Mouse (Mus musculus) kidney, postnatal 10 days (tissue): ENCODE measurements at regions not wholly inside any gene's neighbourhood (a gene's known extent, or its start where the extent isn't known, plus 50 kb on each side); places are given as distances from the start of the nearest gene placed in this dataset.
"Not testable (repeated sequence)": the region's sequence is repeated elsewhere in the genome, so short reads cannot be mapped to it uniquely, and the experiment has no call there.

Experiments
- DNase-seq: peaks from one replicate; pipeline ENCODE4 v3.0.0; 2021; ENCODE audit warnings: mixed read lengths

DNA sequence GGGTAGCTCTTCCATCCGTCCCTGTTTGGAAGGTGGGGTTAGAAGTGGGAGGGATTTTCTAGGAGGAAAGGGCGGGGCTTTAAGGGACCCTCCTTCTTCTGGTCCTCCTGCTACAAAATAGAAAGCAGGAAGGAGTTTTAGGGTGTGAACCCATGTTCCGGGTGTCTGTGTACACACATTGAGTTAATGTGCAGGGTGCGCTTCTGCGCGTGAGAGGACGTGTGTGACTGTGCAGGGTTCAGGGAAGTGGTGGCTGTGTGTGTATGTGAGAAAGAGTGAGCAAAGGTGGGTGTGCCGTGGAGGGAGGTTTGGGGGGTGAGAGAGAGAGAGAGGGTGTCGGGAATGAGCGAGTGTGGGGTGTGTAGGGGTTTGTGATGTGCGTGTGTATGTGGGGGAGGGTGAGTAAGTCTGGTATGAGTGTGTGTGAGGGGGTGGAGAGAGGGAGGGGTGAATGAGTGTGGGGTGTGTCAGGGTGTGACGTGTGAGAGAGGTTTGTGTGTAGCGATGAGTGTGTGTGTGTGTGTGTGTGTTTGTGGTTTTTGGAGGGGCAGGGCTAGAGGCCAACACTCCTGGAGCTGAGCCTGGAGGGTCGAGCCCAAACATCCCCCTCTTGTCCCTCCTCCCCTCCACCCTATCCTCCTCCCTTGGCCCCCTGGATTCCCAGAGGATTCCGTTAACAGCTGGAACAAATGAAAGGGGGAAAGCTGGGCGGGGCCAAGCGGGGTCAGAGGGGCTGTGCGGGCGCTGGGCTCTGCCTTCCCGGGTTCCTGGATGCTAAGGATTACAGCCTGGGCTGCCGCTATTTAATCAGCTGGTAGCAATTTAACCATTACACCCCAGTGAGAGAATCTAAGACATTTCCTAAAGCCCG lies 95.3 kb upstream of the Med13l start:
- peak; percentile 82 for DNase-seq

GRCm38 (mm10) chr5:118465991-118466750 lies 94.3 kb upstream of the Med13l start:
- peak; percentile 21 for DNase-seq

DNA sequence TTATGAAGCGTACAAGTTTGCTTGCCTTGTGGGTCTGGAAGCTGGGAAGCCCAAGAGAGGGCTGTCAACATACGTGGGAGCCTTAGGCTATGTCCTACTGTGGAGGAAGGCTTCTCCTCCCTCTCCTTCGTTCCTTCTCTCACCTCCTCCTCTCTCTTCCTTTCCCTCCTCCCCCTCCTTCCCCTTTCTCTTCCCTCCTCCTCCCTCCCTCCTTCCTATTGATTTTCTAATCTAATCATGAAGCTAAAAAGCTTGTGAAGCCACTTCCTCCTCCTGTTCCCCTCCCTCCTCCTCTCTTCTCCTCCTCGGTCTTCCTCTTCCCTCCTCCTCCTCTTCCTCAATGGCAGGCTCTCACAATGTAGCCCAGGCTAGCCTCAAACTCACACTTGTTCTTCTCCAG lies 91.7 kb upstream of the Med13l start:
- no peak for DNase-seq

DNA sequence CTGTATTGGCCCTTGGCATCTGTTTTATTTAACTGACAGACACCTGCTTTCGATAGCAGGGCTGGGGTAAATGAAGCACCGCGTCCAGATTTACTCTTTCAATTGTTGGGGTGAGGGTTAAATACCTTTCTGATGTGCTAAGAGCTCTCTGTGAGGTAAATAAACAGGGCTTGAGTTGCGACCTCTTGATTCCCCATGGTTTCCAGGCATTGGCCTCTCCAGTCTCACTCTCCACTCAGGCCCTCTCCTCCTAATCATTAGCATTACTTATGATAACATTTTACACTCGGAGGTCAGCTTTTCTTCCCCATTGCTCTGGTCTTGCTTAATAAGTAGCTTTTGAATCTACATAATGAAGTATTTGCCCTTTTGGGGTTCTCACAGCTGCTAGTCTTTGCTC lies 88.9 kb upstream of the Med13l start:
- no peak for DNase-seq

DNA sequence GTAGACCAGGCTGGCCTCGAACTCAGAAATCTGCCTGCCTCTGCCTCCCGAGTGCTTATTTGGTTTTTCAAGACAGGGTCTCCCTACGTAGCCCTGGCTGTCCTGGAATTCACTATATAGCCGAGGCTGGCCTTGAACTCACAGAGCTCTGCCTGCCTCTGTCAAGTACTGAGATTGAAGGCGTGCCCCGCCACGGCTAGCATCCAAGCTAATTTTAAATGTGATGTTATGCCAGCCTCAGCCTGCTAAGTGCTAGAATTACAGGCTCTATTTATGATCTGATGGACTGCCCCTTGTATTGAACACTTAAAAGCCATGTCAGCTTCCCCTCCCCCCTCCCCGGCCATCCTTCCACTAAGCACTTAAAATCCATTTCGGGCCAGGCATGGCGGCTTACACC lies 88.2 kb upstream of the Med13l start:
- DNase-seq = no peak

GRCm38 (mm10) chr5:118473128-118473730 lies 87.2 kb upstream of the Med13l start:
- DNase-seq = peak; percentile 13

GRCm38 (mm10) chr5:118476597-118476996 lies 83.9 kb upstream of the Med13l start:
- DNase-seq = peak; percentile 16

- no peak for DNase-seq
Measured at GRCm38 (mm10) chr5:118477131-118478119, 83.1 kb upstream of the Med13l start.

- DNase-seq = peak; percentile 85
Measured at GRCm38 (mm10) chr5:118478120-118478768, 82.2 kb upstream of the Med13l start.

DNA sequence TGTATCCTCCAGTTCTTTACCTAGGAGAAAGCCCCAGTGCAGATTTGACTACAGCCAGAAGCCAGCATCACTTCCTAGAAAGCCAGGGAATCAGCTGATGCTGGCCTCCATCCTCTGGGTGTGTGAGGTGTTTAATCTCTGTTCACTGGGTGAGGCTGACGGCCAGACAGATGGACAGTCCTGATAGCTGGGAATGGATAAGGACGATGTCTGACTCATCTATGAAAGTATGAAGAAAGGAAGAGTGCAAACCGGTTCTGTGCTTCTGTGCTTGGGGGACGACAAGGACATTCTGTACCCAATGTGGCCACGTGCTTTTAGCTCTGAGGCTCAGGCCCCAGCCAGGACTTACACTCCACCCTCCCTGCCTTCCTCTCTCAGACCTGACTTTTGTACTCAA lies 80.5 kb upstream of the Med13l start:
- DNase-seq = no peak

- no peak for DNase-seq
Measured at GRCm38 (mm10) chr5:118480965-118481793, 79.3 kb upstream of the Med13l start.

DNA sequence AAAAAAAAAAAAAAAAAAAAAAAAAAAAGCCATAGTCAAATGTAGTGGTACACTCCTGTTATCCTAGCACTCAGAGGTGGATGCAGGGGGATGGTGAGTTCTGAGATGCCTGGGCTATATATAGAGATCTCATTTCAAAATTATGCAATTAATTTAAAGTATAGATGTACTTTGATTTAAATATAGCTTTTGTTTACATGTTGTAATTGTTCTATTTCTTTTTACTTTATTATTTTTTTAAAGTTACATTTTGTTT lies 78.8 kb upstream of the Med13l start:
- DNase-seq = no peak

GRCm38 (mm10) chr5:118482598-118482997 lies 77.9 kb upstream of the Med13l start:
- DNase-seq = no peak

DNA sequence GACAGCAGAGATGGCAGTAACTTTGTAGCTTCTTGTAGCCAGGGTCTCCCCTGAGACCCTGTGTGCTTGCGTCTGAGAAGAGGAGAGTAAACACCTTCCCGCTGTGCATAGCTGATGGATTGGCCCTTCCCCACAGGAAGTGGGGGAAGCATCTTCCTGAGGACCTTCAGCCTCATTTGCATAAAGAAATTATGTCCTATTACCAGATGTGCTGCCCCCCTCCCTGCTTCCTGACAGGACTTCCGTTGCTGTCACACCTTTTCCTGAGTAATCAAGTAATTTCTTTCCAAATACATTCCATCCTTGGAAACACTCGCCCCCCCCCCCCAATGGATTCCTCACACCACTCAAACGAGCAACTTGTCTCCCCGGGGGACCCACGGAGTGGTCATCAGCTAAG lies 77.5 kb upstream of the Med13l start:
- DNase-seq = peak; percentile 55

GRCm38 (mm10) chr5:118483532-118483931 lies 76.9 kb upstream of the Med13l start:
- DNase-seq = peak; percentile 13

GRCm38 (mm10) chr5:118485191-118485590 lies 75.3 kb upstream of the Med13l start:
- DNase-seq = no peak

DNA sequence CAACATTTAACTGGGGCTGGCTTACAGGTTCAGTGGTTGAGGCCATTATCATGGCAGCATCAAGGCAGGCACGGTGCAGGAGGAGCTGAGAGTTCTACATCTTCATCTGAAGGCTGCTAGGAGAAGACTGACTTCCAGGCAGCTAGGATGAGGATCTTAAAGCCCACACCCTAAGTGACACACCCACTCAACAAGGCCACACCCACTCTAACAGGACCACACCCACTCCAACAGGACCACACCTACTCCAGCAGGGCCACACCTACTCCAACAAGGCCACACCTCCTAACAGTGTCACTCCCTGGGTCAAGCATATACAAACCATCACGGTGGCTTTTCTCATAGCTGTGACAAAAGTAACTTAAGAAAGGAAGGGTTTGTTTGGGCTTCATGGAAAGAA lies 68.0 kb upstream of the Med13l start:
- not testable (repeated sequence) for DNase-seq

DNA sequence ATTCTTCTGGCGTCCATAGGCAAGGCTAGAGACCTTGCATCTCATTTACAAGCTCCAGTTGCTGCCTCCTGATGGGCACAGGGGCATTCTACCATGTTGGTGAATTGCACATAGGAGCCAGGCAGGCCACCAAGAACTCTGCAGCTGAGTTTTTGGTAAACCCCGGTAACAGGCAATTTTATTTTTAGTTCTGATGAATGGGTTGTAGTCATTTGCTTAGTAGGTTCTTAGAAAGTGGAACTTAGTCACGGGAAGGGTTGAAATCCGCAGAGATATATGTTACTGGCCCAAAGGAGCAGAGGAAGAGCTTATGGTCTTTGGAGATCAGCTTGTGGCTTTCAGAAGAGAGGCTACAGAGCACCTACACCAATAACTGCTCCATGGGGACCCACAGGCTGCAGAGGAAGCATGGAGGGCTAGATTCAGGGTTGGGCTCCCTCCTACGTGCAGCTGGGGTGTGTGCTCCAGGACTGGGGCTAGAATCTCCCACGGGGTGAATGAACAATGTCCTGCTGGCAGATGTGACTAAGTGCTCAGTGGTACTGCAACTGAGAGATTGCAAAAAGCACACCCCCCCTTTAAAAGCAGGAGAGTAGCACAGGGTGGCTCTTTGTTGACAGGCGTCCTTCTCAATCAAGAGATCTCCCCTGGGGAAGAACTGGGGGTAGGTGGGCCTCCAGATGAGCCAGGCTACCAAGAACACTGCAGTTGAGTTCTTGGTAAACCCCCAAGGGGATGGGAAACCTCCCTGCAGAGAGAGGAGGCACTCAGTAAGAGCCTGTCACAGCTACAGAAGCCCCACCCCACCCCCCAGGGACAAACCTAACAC lies 65.6 kb upstream of the Med13l start:
- no peak for DNase-seq

DNA sequence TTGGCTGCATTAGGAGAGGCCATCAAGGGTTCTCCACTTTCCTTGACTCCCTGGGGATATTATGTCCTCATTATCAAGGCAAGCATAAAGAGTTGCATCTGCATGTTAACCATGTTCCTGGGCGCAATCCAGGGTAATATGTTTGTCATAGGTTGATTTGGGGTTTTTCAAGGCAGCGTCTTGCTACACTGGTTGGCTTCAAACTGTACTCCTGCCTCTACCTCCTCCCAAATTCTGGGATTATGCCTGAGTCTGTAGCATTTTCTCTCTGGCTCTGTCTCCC lies 65.1 kb upstream of the Med13l start:
- no peak for DNase-seq

DNA sequence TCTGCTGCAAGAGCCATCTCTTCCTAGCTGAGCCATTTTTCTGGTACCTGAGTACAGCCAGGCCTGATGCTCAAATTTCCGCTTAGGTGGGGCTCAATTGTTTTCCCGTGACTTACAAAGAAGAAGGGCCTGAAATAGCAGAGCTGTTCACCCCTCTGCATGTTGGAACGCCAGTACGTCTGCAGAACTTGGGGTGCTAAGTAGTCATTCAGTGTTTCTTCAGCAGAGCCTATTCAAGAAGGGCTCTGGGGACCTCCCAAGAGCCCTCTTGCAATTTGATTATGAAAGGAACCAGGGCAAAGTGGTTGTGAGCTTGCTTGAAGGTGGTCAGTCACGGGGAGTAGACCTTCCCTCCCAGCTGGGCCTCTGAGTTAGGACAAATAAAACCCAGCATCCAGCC lies 58.9 kb upstream of the Med13l start:
- no peak for DNase-seq

GRCm38 (mm10) chr5:118502991-118503390 lies 57.5 kb upstream of the Med13l start:
- DNase-seq = peak; percentile 67
